Mouse (Mus musculus): Measurements from ENCODE around the gene Tollip.
"Not testable (repeated sequence)": the region's sequence is repeated elsewhere in the genome, so short reads cannot be mapped to it uniquely, and the experiment has no call there.

The Tollip gene

GRCm38 (mm10) chr7:141934128-141934898, 16.0 kb upstream of the Tollip start:
- no peak for DNase-seq (ENCODE audit: low read depth, low spot score)

- DNase-seq (ENCODE audit: low read depth, low spot score) = no peak
Observed at GRCm38 (mm10) chr7:141928642-141929041, 10.3 kb upstream of the Tollip start.

GRCm38 (mm10) chr7:141924917-141925316, 6.6 kb upstream of the Tollip start:
- peak; percentile 67 for DNase-seq (ENCODE audit: low read depth, low spot score)

GRCm38 (mm10) chr7:141924121-141924520, 5.8 kb upstream of the Tollip start:
- not testable (repeated sequence) for DNase-seq (ENCODE audit: low read depth, low spot score)

GRCm38 (mm10) chr7:141911305-141911704, 7.0 kb downstream of the Tollip start:
- no peak for DNase-seq (ENCODE audit: low read depth, low spot score)

GRCm38 (mm10) chr7:141908591-141908990, 9.7 kb downstream of the Tollip start:
- DNase-seq (ENCODE audit: low read depth, low spot score) = no peak

- no peak for DNase-seq (ENCODE audit: low read depth, low spot score)
Observed at GRCm38 (mm10) chr7:141902791-141903190, 15.5 kb downstream of the Tollip start.

- DNase-seq (ENCODE audit: low read depth, low spot score) = peak; percentile 100
Observed at GRCm38 (mm10) chr7:141902269-141902729, 16.0 kb downstream of the Tollip start.

GRCm38 (mm10) chr7:141901825-141902224, 16.5 kb downstream of the Tollip start:
- DNase-seq (ENCODE audit: low read depth, low spot score) = peak; percentile 2

- DNase-seq (ENCODE audit: low read depth, low spot score) = no peak
Observed at GRCm38 (mm10) chr7:141892151-141892550, 26.2 kb downstream of the Tollip start.

- DNase-seq (ENCODE audit: low read depth, low spot score) = no peak
Observed at GRCm38 (mm10) chr7:141878813-141879212, 39.5 kb downstream of the Tollip start.

GRCm38 (mm10) chr7:141874891-141875290, 43.4 kb downstream of the Tollip start:
- no peak for DNase-seq (ENCODE audit: low read depth, low spot score)

GRCm38 (mm10) chr7:141870553-141870952, 47.8 kb downstream of the Tollip start:
- no peak for DNase-seq (ENCODE audit: low read depth, low spot score)

GRCm38 (mm10) chr7:141869644-141870043, 48.7 kb downstream of the Tollip start:
- no peak for DNase-seq (ENCODE audit: low read depth, low spot score)

- no peak for DNase-seq (ENCODE audit: low read depth, low spot score)
Observed at GRCm38 (mm10) chr7:141861046-141861445, 57.3 kb downstream of the Tollip start.

GRCm38 (mm10) chr7:141840354-141840753, 78.0 kb downstream of the Tollip start:
- no peak for DNase-seq (ENCODE audit: low read depth, low spot score)

GRCm38 (mm10) chr7:141838779-141839178, 79.5 kb downstream of the Tollip start, which contains the start of gene Muc5b:
Gene Muc5b (plus strand): TSS chr7:141839070.
- DNase-seq (ENCODE audit: low read depth, low spot score) = no peak

GRCm38 (mm10) chr7:141836423-141836822, 81.9 kb downstream of the Tollip start:
- no peak for DNase-seq (ENCODE audit: low read depth, low spot score)

GRCm38 (mm10) chr7:141835941-141836340, 82.4 kb downstream of the Tollip start:
- DNase-seq (ENCODE audit: low read depth, low spot score) = no peak

Data from embryo, embryonic 11.5 days (tissue).